Mouse (Mus musculus): ENCODE measurements around the gene Ldlrad2.

DNA sequence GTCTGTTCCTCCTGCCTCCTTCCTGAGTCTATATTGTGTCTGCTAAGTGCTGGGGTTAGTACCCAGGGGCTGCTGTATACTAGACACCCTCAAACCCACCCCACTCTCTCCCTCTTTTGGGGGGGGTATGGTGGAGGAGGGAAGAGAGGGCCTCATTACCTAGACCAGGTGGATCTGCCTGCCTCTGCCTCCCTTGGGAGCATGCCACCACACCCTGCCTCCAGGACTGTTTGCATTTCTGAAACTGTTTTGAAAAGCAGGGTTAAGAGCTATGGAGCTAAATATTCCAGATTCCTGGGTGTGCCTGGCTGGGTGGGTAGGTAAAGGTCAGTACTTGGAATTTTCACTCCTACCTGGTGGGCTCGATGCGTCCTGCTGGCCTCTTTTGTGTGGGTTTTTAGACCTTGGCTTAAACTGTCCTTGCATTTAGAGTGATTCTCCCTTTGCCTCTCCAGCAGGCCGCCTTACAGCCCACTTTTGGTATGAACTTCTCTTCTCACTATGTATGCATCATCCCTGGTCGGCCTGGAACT is 22.8 kb upstream of the Ldlrad2 start:
- TF ChIP-seq USF1 (IDR thresholded peaks at IDR 0.05; ENCODE audit: low read depth) (no peak), E2F4 (IDR thresholded peaks at IDR 0.05; ENCODE audit: insufficient read depth) (no peak), MYOD1 (IDR thresholded peaks at IDR 0.05; ENCODE audit: control insufficient read depth in 1 of 3, insufficient read length in 2 of 3, low read depth in 2 of 3) (no peak), POLR2AphosphoS2 (IDR thresholded peaks at IDR 0.05; ENCODE audit: insufficient read length, low read depth) (no peak), POLR2A (IDR thresholded peaks at IDR 0.05; ENCODE audit: insufficient read length, low read depth) (no peak), MYOG (IDR thresholded peaks at IDR 0.05; ENCODE audit: control insufficient read depth in 1 of 3, insufficient read depth in 1 of 3, insufficient read length in 2 of 3, low read depth in 2 of 3) (no peak), MAX (IDR thresholded peaks at IDR 0.05; ENCODE audit: low read depth) (no peak), TCF3 (IDR thresholded peaks at IDR 0.05; ENCODE audit: insufficient read length, low read depth) (no peak), TCF12 (IDR thresholded peaks at IDR 0.05; ENCODE audit: insufficient read depth, poor library complexity, severe bottlenecking) (no peak), SRF (IDR thresholded peaks at IDR 0.05; ENCODE audit: control insufficient read depth, insufficient read length, low read depth) (no peak)
